Mouse (Mus musculus) bone marrow macrophage, adult 2 months (primary cell): Measurements from ENCODE around the gene Myo1a. TPM values are rescaled to one million over a fixed set of nuclear protein-coding genes. Genes with fewer than 3 reads are reported as not detected.
"Not testable (repeated sequence)": the region's sequence is repeated elsewhere in the genome, so short reads cannot be mapped to it uniquely, and the experiment has no call there.

Experiments
- H3K27ac ChIP-seq: 2 replicates; pipeline ENCODE4 v1.5.1; 2012; ENCODE audit warnings: low read depth, low read length; ENCODE audit not compliant: insufficient read depth
- H3K4me1 ChIP-seq: 2 replicates; pipeline ENCODE4 v1.6.1; 2012; ENCODE audit warnings: low read length; ENCODE audit not compliant: control insufficient read depth, insufficient read depth
- H3K4me3 ChIP-seq: 2 replicates; pipeline ENCODE4 v1.5.1; 2012; ENCODE audit warnings: mild to moderate bottlenecking, low read length, moderate library complexity; ENCODE audit not compliant: insufficient read depth
- CTCF ChIP-seq: IDR thresholded peaks from 2 replicates; pipeline ENCODE4 v1.5.1; 2012; ENCODE audit warnings: low read depth, mild to moderate bottlenecking, low read length, moderate library complexity
- POLR2A ChIP-seq: IDR thresholded peaks from 2 replicates; pipeline ENCODE4 v1.6.1; 2012; ENCODE audit warnings: mild to moderate bottlenecking, low read depth, low read length, borderline replicate concordance
- polyA plus RNA-seq: library from polyadenylated mRNA; stranded (reverse); fragments of >200 nt; gene quantifications from 2 replicates; pipeline ENCODE4 v1.2.4, GENCODE M21; 2012; ENCODE audit not compliant: missing spikeins, insufficient read depth, insufficient read length

The Myo1a gene
- polyA plus RNA-seq, 1 experiment, result not detected

- Histone ChIP-seq H3K4me1 (no peaks in the 10 kb centered on the region), H3K27ac (no peak overlapping the region), H3K4me3 (no peak overlapping the region)
- TF ChIP-seq POLR2A, result no peak
- no peak for TF ChIP-seq CTCF
Observed at GRCm38 (mm10) chr10:127754566-127755166, 49.7 kb downstream of the Myo1a start.

DNA sequence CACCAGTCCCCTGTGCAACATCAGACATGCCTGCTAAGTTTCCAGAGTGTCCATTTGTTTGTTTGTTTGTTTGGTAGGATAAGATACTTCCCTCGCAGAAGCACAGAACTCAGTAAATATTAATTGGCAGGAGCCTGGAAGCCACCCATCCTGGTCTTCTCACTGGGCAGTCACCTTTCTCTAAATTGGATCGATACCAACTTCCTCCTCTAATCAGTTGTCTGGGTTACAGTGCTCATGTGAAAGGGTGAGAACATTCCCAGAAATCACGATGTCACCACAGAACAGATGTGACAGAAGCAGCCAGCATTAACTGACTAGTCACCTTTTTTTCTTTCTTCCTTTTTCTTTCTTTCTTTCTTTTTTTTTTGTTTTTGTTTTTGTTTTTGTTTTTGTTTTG is 50.3 kb downstream of the Myo1a start:
- no peak overlapping the region for H3K27ac ChIP-seq
- no peak for TF ChIP-seq POLR2A
- TF ChIP-seq CTCF, result no peak

GRCm38 (mm10) chr10:127755770-127756468 is 50.9 kb downstream of the Myo1a start:
- Histone ChIP-seq H3K4me1 (no peaks in the 10 kb centered on the region), H3K4me3 (no peak overlapping the region), H3K27ac (no peak overlapping the region)
- TF ChIP-seq POLR2A, result no peak
- TF ChIP-seq CTCF, result no peak

More for the DNA sequence above, 50.3 kb downstream of the Myo1a start:
- Histone ChIP-seq H3K4me3 (no peak overlapping the region), H3K4me1 (no peaks in the 10 kb centered on the region)

GRCm38 (mm10) chr10:127759181-127760110 is 54.5 kb downstream of the Myo1a start, which contains the start of the genes Rdh1 and Rdh16f1:
Rdh1 (plus strand) TSS chr10:127759721.
Rdh16f1 (plus strand) TSS chr10:127759787.
- Histone ChIP-seq H3K4me1 (no peaks in the 10 kb centered on the region), H3K4me3 (no peak within 1 kb of the TSS), H3K27ac (no peak within 1 kb of the TSS)
- TF ChIP-seq POLR2A (no peak), CTCF (no peak)

GRCm38 (mm10) chr10:127762926-127763325 is 58.0 kb downstream of the Myo1a start:
- H3K4me3 ChIP-seq, H3K27ac ChIP-seq, H3K4me1 ChIP-seq: not testable (repeated sequence)

GRCm38 (mm10) chr10:127763914-127764680 is 59.1 kb downstream of the Myo1a start:
- H3K4me1 ChIP-seq, result no peaks in the 10 kb centered on the region
- TF ChIP-seq POLR2A (no peak), CTCF (no peak)
- H3K27ac ChIP-seq, result no peak overlapping the region
- H3K4me3 ChIP-seq, result no peak overlapping the region

DNA sequence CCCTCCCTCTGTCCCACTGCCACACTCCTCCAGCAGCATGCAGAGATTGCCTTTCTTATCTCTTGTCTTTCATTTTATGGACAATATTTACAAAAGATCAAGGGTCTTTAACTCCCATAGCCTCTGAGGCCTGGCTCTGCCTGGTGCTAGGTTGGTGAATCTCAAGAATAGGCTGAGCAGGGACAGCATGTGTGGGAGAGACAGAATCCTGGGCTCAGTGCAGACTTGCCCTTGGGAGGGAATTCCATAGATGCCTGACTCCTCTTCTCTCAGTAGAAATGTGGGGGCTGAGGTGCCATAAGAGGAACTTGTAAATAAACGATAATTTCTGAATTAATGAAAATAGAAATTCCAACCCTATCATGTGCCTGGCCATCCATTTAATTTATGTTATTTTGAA is 61.6 kb downstream of the Myo1a start:
- H3K27ac ChIP-seq, result no peak overlapping the region
- no peaks in the 10 kb centered on the region for H3K4me1 ChIP-seq
- no peak for TF ChIP-seq POLR2A
- no peak for TF ChIP-seq CTCF
- H3K4me3 ChIP-seq, result no peak overlapping the region

Other genes starting within 250 kb of the Myo1a start
- gene Stac3, start 203.5 kb upstream of the Myo1a start, polyA plus RNA-seq, result 1.5 and 2.7 TPM in 2 replicates
- not detected in 2 replicates for gene Ndufa4l2, start 190.2 kb upstream of the Myo1a start, polyA plus RNA-seq
- 21.0 and 22.8 TPM in 2 replicates for gene Shmt2, start 182.7 kb upstream of the Myo1a start, polyA plus RNA-seq
- not detected in 2 replicates for gene Nxph4, start 170.6 kb upstream of the Myo1a start, polyA plus RNA-seq
- 361 and 418 TPM in 2 replicates for gene Lrp1, start 84.0 kb upstream of the Myo1a start, polyA plus RNA-seq
- 128 and 144 TPM in 2 replicates for gene Stat6, start 62.2 kb upstream of the Myo1a start, polyA plus RNA-seq
- 11.0 and 13.5 TPM in 2 replicates for gene Nemp1, start 38.3 kb upstream of the Myo1a start, polyA plus RNA-seq
- gene Nab2, start 36.6 kb upstream of the Myo1a start, polyA plus RNA-seq, result 21.4 and 25.4 TPM in 2 replicates
- gene Tac2, start 19.3 kb downstream of the Myo1a start, polyA plus RNA-seq, result not detected in 2 replicates
- gene Zbtb39, start 34.4 kb downstream of the Myo1a start, polyA plus RNA-seq, result 4.4 and 4.6 TPM in 2 replicates
- not detected in 2 replicates for gene Gpr182, start 46.6 kb downstream of the Myo1a start, polyA plus RNA-seq
- not detected in 2 replicates for gene Rdh1, start 54.6 kb downstream of the Myo1a start, polyA plus RNA-seq
- not detected in 2 replicates for gene Rdh16f1, start 54.6 kb downstream of the Myo1a start, polyA plus RNA-seq
- 0.60 TPM in 1 of 2 replicates, not detected in the other for gene Rdh9, start 71.2 kb downstream of the Myo1a start, polyA plus RNA-seq
- gene Rdh16, start 96.0 kb downstream of the Myo1a start, polyA plus RNA-seq, result not detected in 2 replicates
- gene Rdh19, start 144.8 kb downstream of the Myo1a start, polyA plus RNA-seq, result not detected in 2 replicates
- not detected in 2 replicates for gene Rdh16f2, start 161.3 kb downstream of the Myo1a start, polyA plus RNA-seq
- gene Rdh7, start 183.6 kb downstream of the Myo1a start, polyA plus RNA-seq, result not detected in 2 replicates
- not detected in 2 replicates for gene Sdr9c7, start 193.3 kb downstream of the Myo1a start, polyA plus RNA-seq